Mouse (Mus musculus) CH12.LX (cell line): ENCODE measurements around the gene Olfr1179. TPM values are rescaled to one million over a fixed set of nuclear protein-coding genes. Genes with fewer than 3 reads are reported as not detected.

Experiments used
- DNase-seq: peaks from one replicate; pipeline ENCODE4 v3.0.0-alpha.2; 2013; ENCODE audit errors: extremely low read depth
- H3K27ac ChIP-seq: 2 replicates; pipeline ENCODE4 v1.5.1; 2012; ENCODE audit warnings: low read depth, mild to moderate bottlenecking, control low read depth, moderate library complexity; ENCODE audit not compliant: insufficient read depth
- H3K27me3 ChIP-seq: replicated peaks from 2 replicates; pipeline ENCODE3; 2012; ENCODE audit warnings: inconsistent platforms
- H3K36me3 ChIP-seq, 2 experiments: replicated peaks in 1 of 2; 2 replicates each; pipeline versions ENCODE3 to v1.6.1; 2012; ENCODE audit warnings: inconsistent platforms in 1 of 2, low read length in 1 of 2, mild to moderate bottlenecking in 1 of 2, mixed read lengths in 1 of 2, moderate library complexity in 1 of 2; ENCODE audit not compliant: control insufficient read depth in 1 of 2, insufficient read depth in 1 of 2
- H3K4me1 ChIP-seq, 2 experiments: 2 replicates each; pipeline ENCODE4 v1.6.1; 2012; ENCODE audit warnings: inconsistent platforms in 1 of 2, moderate library complexity in 1 of 2; ENCODE audit not compliant: insufficient read depth in 2 of 2, control insufficient read depth in 1 of 2
- H3K4me2 ChIP-seq: 2 replicates; pipeline ENCODE4 v1.6.1; 2012; ENCODE audit warnings: low read depth, mild to moderate bottlenecking, control low read depth; ENCODE audit not compliant: poor library complexity, insufficient read depth, severe bottlenecking
- H3K4me3 ChIP-seq, 3 experiments: fragments of 150-350 bp in 1 of 3; sonication (generic) in 1 of 3; replicated peaks in 1 of 3; 2 replicates each; pipeline versions ENCODE3 to v1.5.1; 2011 to 2012; ENCODE audit warnings: low read depth in 2 of 3, low read length in 2 of 3, mild to moderate bottlenecking in 2 of 3, moderate library complexity in 2 of 3, control low read depth in 1 of 3, improper control_type of control experiment in 1 of 3, inconsistent platforms in 1 of 3, mixed read lengths in 1 of 3; ENCODE audit not compliant: poor library complexity in 1 of 3
- H3K79me2 ChIP-seq: replicated peaks from 2 replicates; pipeline ENCODE4 v1.6.1; 2012; ENCODE audit warnings: mild to moderate bottlenecking, moderate library complexity; ENCODE audit not compliant: control insufficient read depth, poor library complexity, insufficient read depth, severe bottlenecking; ENCODE audit errors: extremely low read depth
- H3K9ac ChIP-seq: 2 replicates; pipeline ENCODE4 v1.6.1; 2012; ENCODE audit warnings: low read depth, mild to moderate bottlenecking, control low read depth, moderate library complexity; ENCODE audit not compliant: insufficient read depth
- H3K9me3 ChIP-seq: replicated peaks from 2 replicates; pipeline ENCODE3; 2012; ENCODE audit warnings: low read length, inconsistent platforms, mixed read lengths
- CTCF ChIP-seq, 2 experiments: IDR thresholded peaks in 1 of 2; conservative IDR thresholded peaks in 1 of 2; 2 replicates each; pipeline ENCODE4 v1.5.1; 2011 to 2012; ENCODE audit warnings: low read depth in 2 of 2, low read length in 2 of 2, improper control_type of control experiment in 1 of 2, inconsistent platforms in 1 of 2, mild to moderate bottlenecking in 1 of 2, moderate library complexity in 1 of 2
- ELF1 ChIP-seq: IDR thresholded peaks from 2 replicates; pipeline ENCODE4 v1.6.1; 2014; ENCODE audit warnings: low read depth, mild to moderate bottlenecking, inconsistent platforms, low read length, improper control_type of control experiment
- EP300 ChIP-seq: IDR thresholded peaks from 2 replicates; pipeline ENCODE4 v1.6.1; 2011; ENCODE audit warnings: low read length, improper control_type of control experiment
- ETS1 ChIP-seq: conservative IDR thresholded peaks from 2 replicates; pipeline ENCODE4 v1.6.1; 2012; ENCODE audit warnings: low read depth, mild to moderate bottlenecking, inconsistent platforms, low read length, improper control_type of control experiment, moderate library complexity
- IRF4 ChIP-seq: IDR thresholded peaks from 2 replicates; pipeline ENCODE4 v1.6.1; 2014; ENCODE audit warnings: low read depth, mild to moderate bottlenecking, inconsistent platforms, low read length, improper control_type of control experiment
- JUN ChIP-seq: IDR thresholded peaks from 2 replicates; pipeline ENCODE4 v1.6.1; 2011; ENCODE audit warnings: low read depth, mild to moderate bottlenecking, low read length, improper control_type of control experiment, moderate library complexity; ENCODE audit not compliant: insufficient read depth
- MAZ ChIP-seq: IDR thresholded peaks from 2 replicates; pipeline ENCODE4 v1.6.1; 2012; ENCODE audit warnings: low read depth, mild to moderate bottlenecking, inconsistent platforms, low read length, improper control_type of control experiment, moderate library complexity
- POLR2AphosphoS2 ChIP-seq: IDR thresholded peaks from 2 replicates; pipeline ENCODE4 v1.6.1; 2011; ENCODE audit warnings: low read depth, low read length, improper control_type of control experiment
- RAD21 ChIP-seq: IDR thresholded peaks from 2 replicates; pipeline ENCODE4 v1.6.1; 2011; ENCODE audit warnings: low read depth, mild to moderate bottlenecking, low read length, improper control_type of control experiment, moderate library complexity
- SIN3A ChIP-seq: IDR thresholded peaks from 2 replicates; pipeline ENCODE4 v1.6.1; 2012; ENCODE audit warnings: low read length, improper control_type of control experiment, inconsistent platforms
- SMC3 ChIP-seq: IDR thresholded peaks from 2 replicates; pipeline ENCODE4 v1.6.1; 2011; ENCODE audit warnings: low read depth, low read length, improper control_type of control experiment
- TBP ChIP-seq: conservative IDR thresholded peaks from 2 replicates; pipeline ENCODE4 v1.6.1; 2011; ENCODE audit warnings: low read depth, low read length, improper control_type of control experiment
- USF1 ChIP-seq: IDR thresholded peaks from 2 replicates; pipeline ENCODE4 v1.6.1; 2014; ENCODE audit warnings: low read depth, mild to moderate bottlenecking, inconsistent platforms, low read length, improper control_type of control experiment
- USF2 ChIP-seq: conservative IDR thresholded peaks from 2 replicates; pipeline ENCODE4 v1.6.1; 2011; ENCODE audit warnings: low read depth, low read length, improper control_type of control experiment
- ZC3H11A ChIP-seq: IDR thresholded peaks from 2 replicates; pipeline ENCODE4 v1.6.1; 2012; ENCODE audit warnings: low read depth, mild to moderate bottlenecking, inconsistent platforms, low read length, improper control_type of control experiment
- ZMIZ1 ChIP-seq: IDR thresholded peaks from 2 replicates; pipeline ENCODE4 v1.6.1; 2012; ENCODE audit warnings: low read depth, mild to moderate bottlenecking, inconsistent platforms, low read length, improper control_type of control experiment
- ZNF384 ChIP-seq: IDR thresholded peaks from 2 replicates; pipeline ENCODE4 v1.6.1; 2012; ENCODE audit warnings: low read depth, low read length, improper control_type of control experiment, inconsistent platforms
- dilution Hi-C: fragments of 300-500 bp; cut with MboI; formaldehyde crosslinking; loops from 2 replicates; pipeline ENCODE4 v1.14.3; 2020; ENCODE audit warnings: low sequenced_read_pairs; ENCODE audit not compliant: extremely low pct_unique_long_range_greater_than_20kb, extremely low pct_ligation_motif_present
- in situ Hi-C: fragments of 300-500 bp; cut with MboI; formaldehyde crosslinking; loops from 3 replicates; pipeline ENCODE4 v1.14.3; 2019; ENCODE audit warnings: low sequenced_read_pairs, low pct_ligation_motif_present, low pct_unique_long_range_greater_than_20kb, mixed read lengths
- polyA plus RNA-seq: library from polyadenylated mRNA; unstranded; fragments of >175 nt; gene quantifications from 2 replicates; pipeline ENCODE4 v1.2.1, GENCODE M21; 2012; ENCODE audit warnings: low read depth; ENCODE audit not compliant: insufficient read length
- total RNA-seq, 2 experiments: library from RNA; depleted of rRNA; stranded (reverse); fragments of 300-350 nt in 1 of 2; fragments of >200 nt in 1 of 2; gene quantifications; 2 replicates each; pipeline ENCODE4 v1.2.3; 2012 to 2014

Olfr1179 gene
- total and polyA plus RNA-seq, 3 experiments = not detected

DNA sequence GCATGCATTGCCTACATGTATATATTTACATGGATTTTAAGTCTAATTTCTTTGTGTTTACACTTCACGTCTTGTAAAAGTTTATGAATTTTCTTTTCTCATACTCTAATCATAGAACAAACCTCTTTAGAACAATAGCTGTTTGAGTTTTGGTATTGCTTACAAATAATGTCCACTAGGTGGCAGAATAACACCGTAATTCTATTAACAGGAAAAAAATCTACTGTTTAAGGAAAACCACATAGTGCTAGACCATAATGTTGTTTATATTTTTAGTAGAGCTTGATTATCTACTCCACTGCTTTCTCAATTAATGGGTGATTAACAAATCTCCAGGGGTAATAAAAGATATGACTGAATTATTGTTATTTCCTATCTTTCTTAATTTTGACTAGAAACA lies 49.9 kb downstream of the Olfr1179 start:
- Histone ChIP-seq H3K79me2 (no peaks in the 10 kb centered on the region), H3K27ac (no peak overlapping the region), H3K9me3 (peaks cover 4% of the 10 kb centered on the region), H3K9ac (no peak overlapping the region), H3K4me2 (no peak overlapping the region), H3K36me3 (no peaks in the 10 kb centered on the region), H3K27me3 (no peaks in the 10 kb centered on the region), H3K4me3 (no peak overlapping the region), H3K4me1 (no peaks in the 10 kb centered on the region)
- dilution Hi-C loops (no loop called here), in situ Hi-C loops (no loop called here)
- peak; percentile 10 for DNase-seq
- no peak for TF ChIP-seq SIN3A
- TF ChIP-seq POLR2AphosphoS2 = no peak
- TF ChIP-seq ZMIZ1 = no peak
- TF ChIP-seq USF1 = no peak
- TF ChIP-seq ZNF384 = no peak
- TF ChIP-seq JUN = no peak
- peak; percentile 78 for TF ChIP-seq RAD21
- TF ChIP-seq SMC3 = peak; percentile 53
- no peak for TF ChIP-seq TBP
- no peak for TF ChIP-seq ELF1
- TF ChIP-seq MAZ = no peak
- no peak for TF ChIP-seq USF2
- TF ChIP-seq IRF4 = no peak
- no peak for TF ChIP-seq ETS1
- no peak for TF ChIP-seq ZC3H11A
- peak in 1 of 2 experiments; percentile 58; a peak in 2 of 4 replicates for TF ChIP-seq CTCF (conservative IDR thresholded peaks at IDR 0.05 in 1 of 2, IDR thresholded peaks at IDR 0.05 in 1 of 2; ENCODE audit: low read depth in 2 of 2, low read length in 2 of 2)
- no peak for TF ChIP-seq EP300

Other genes with a start within 250 kb of the Olfr1179 start
- not detected in 2 replicates for gene Olfr1168, start 224.6 kb downstream of the Olfr1179 start, total RNA-seq (2012; rRNA removed)
- not detected in 2 replicates for gene Olfr1168, start 224.6 kb downstream of the Olfr1179 start, total RNA-seq (2014; rRNA removed)
- gene Olfr1168, start 224.6 kb downstream of the Olfr1179 start, polyA plus RNA-seq = not detected in 2 replicates
- not detected in 2 replicates for gene Olfr1170, start 178.1 kb downstream of the Olfr1179 start, total RNA-seq (2012; rRNA removed)
- gene Olfr1170, start 178.1 kb downstream of the Olfr1179 start, total RNA-seq (2014; rRNA removed) = not detected in 2 replicates
- not detected in 2 replicates for gene Olfr1170, start 178.1 kb downstream of the Olfr1179 start, polyA plus RNA-seq
- not detected in 2 replicates for gene Olfr1173, start 126.6 kb downstream of the Olfr1179 start, total RNA-seq (2012; rRNA removed)
- not detected in 2 replicates for gene Olfr1173, start 126.6 kb downstream of the Olfr1179 start, total RNA-seq (2014; rRNA removed)
- gene Olfr1173, start 126.6 kb downstream of the Olfr1179 start, polyA plus RNA-seq = not detected in 2 replicates
- not detected in 2 replicates for gene Olfr1174-ps, start 91.3 kb downstream of the Olfr1179 start, total RNA-seq (2012; rRNA removed)
- not detected in 2 replicates for gene Olfr1174-ps, start 91.3 kb downstream of the Olfr1179 start, total RNA-seq (2014; rRNA removed)
- not detected in 2 replicates for gene Olfr1174-ps, start 91.3 kb downstream of the Olfr1179 start, polyA plus RNA-seq
- not detected in 2 replicates for gene Olfr1175-ps, start 79.2 kb downstream of the Olfr1179 start, total RNA-seq (2012; rRNA removed)
- not detected in 2 replicates for gene Olfr1175-ps, start 79.2 kb downstream of the Olfr1179 start, total RNA-seq (2014; rRNA removed)
- not detected in 2 replicates for gene Olfr1175-ps, start 79.2 kb downstream of the Olfr1179 start, polyA plus RNA-seq
- gene Olfr1176, start 69.7 kb downstream of the Olfr1179 start, total RNA-seq (2012; rRNA removed) = not detected in 2 replicates
- gene Olfr1176, start 69.7 kb downstream of the Olfr1179 start, total RNA-seq (2014; rRNA removed) = not detected in 2 replicates
- gene Olfr1176, start 69.7 kb downstream of the Olfr1179 start, polyA plus RNA-seq = not detected in 2 replicates
- gene Olfr1177-ps, start 60.0 kb downstream of the Olfr1179 start, total RNA-seq (2012; rRNA removed) = not detected in 2 replicates
- not detected in 2 replicates for gene Olfr1177-ps, start 60.0 kb downstream of the Olfr1179 start, total RNA-seq (2014; rRNA removed)
- not detected in 2 replicates for gene Olfr1177-ps, start 60.0 kb downstream of the Olfr1179 start, polyA plus RNA-seq
- gene Olfr1178, start 19.4 kb downstream of the Olfr1179 start, total RNA-seq (2012; rRNA removed) = not detected in 2 replicates
- not detected in 2 replicates for gene Olfr1178, start 19.4 kb downstream of the Olfr1179 start, total RNA-seq (2014; rRNA removed)
- 0.04 TPM in 1 of 2 replicates, not detected in the other for gene Olfr1178, start 19.4 kb downstream of the Olfr1179 start, polyA plus RNA-seq
- not detected in 2 replicates for gene Olfr1180, start 12.7 kb upstream of the Olfr1179 start, total RNA-seq (2012; rRNA removed)
- not detected in 2 replicates for gene Olfr1180, start 12.7 kb upstream of the Olfr1179 start, total RNA-seq (2014; rRNA removed)
- not detected in 2 replicates for gene Olfr1180, start 12.7 kb upstream of the Olfr1179 start, polyA plus RNA-seq
- not detected in 2 replicates for gene Olfr1181, start 19.7 kb upstream of the Olfr1179 start, total RNA-seq (2012; rRNA removed)
- not detected in 2 replicates for gene Olfr1181, start 19.7 kb upstream of the Olfr1179 start, total RNA-seq (2014; rRNA removed)
- gene Olfr1181, start 19.7 kb upstream of the Olfr1179 start, polyA plus RNA-seq = not detected in 2 replicates
- not detected in 2 replicates for gene Gm13757, start 42.7 kb upstream of the Olfr1179 start, total RNA-seq (2012; rRNA removed)
- gene Gm13757, start 42.7 kb upstream of the Olfr1179 start, total RNA-seq (2014; rRNA removed) = not detected in 2 replicates
- not detected in 2 replicates for gene Gm13757, start 42.7 kb upstream of the Olfr1179 start, polyA plus RNA-seq
- not detected in 2 replicates for gene Olfr1183, start 48.4 kb upstream of the Olfr1179 start, total RNA-seq (2012; rRNA removed)
- not detected in 2 replicates for gene Olfr1183, start 48.4 kb upstream of the Olfr1179 start, total RNA-seq (2014; rRNA removed)
- gene Olfr1183, start 48.4 kb upstream of the Olfr1179 start, polyA plus RNA-seq = not detected in 2 replicates
- gene Olfr1184, start 77.1 kb upstream of the Olfr1179 start, total RNA-seq (2012; rRNA removed) = not detected in 2 replicates
- gene Olfr1184, start 77.1 kb upstream of the Olfr1179 start, total RNA-seq (2014; rRNA removed) = not detected in 2 replicates
- gene Olfr1184, start 77.1 kb upstream of the Olfr1179 start, polyA plus RNA-seq = not detected in 2 replicates
- gene Olfr1185-ps1, start 86.9 kb upstream of the Olfr1179 start, total RNA-seq (2012; rRNA removed) = not detected in 2 replicates
- gene Olfr1185-ps1, start 86.9 kb upstream of the Olfr1179 start, total RNA-seq (2014; rRNA removed) = not detected in 2 replicates
- not detected in 2 replicates for gene Olfr1185-ps1, start 86.9 kb upstream of the Olfr1179 start, polyA plus RNA-seq
- not detected in 2 replicates for gene Olfr1186, start 112.1 kb upstream of the Olfr1179 start, total RNA-seq (2012; rRNA removed)
- gene Olfr1186, start 112.1 kb upstream of the Olfr1179 start, total RNA-seq (2014; rRNA removed) = not detected in 2 replicates
- gene Olfr1186, start 112.1 kb upstream of the Olfr1179 start, polyA plus RNA-seq = not detected in 2 replicates
- not detected in 2 replicates for gene Olfr1188, start 150.5 kb upstream of the Olfr1179 start, total RNA-seq (2012; rRNA removed)
- not detected in 2 replicates for gene Olfr1188, start 150.5 kb upstream of the Olfr1179 start, total RNA-seq (2014; rRNA removed)
- not detected in 2 replicates for gene Olfr1188, start 150.5 kb upstream of the Olfr1179 start, polyA plus RNA-seq
- gene Olfr1189, start 180.0 kb upstream of the Olfr1179 start, total RNA-seq (2012; rRNA removed) = not detected in 2 replicates
- not detected in 2 replicates for gene Olfr1189, start 180.0 kb upstream of the Olfr1179 start, total RNA-seq (2014; rRNA removed)
- not detected in 2 replicates for gene Olfr1189, start 180.0 kb upstream of the Olfr1179 start, polyA plus RNA-seq
- not detected in 2 replicates for gene Olfr1191-ps1, start 234.1 kb upstream of the Olfr1179 start, total RNA-seq (2012; rRNA removed)
- not detected in 2 replicates for gene Olfr1191-ps1, start 234.1 kb upstream of the Olfr1179 start, total RNA-seq (2014; rRNA removed)
- not detected in 2 replicates for gene Olfr1191-ps1, start 234.1 kb upstream of the Olfr1179 start, polyA plus RNA-seq
- gene Olfr1192-ps1, start 242.1 kb upstream of the Olfr1179 start, total RNA-seq (2012; rRNA removed) = not detected in 2 replicates
- gene Olfr1192-ps1, start 242.1 kb upstream of the Olfr1179 start, total RNA-seq (2014; rRNA removed) = not detected in 2 replicates
- gene Olfr1192-ps1, start 242.1 kb upstream of the Olfr1179 start, polyA plus RNA-seq = not detected in 2 replicates